8 mouse cellular contexts compared by ENCODE assay signal in the genomic region with DNA sequence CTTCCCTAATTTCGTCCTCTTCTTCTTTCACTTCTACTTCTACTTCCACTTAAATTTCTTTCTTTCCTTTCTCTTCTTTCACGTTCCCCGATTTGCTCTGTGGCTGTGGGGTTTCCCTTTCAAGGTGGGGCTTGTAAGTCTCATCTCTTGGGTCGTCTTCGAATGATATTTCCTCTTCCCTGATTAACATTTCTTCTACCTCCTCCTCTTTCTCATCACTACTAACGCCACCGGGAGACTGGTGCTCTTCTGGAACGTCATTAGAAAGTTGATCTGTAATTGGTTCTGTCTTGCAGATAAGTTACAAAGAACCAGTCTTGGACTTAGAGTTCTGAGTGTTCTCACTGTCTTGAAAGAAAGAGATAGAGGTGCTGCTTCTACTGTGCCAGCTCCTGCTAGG. TPM values are rescaled to one million over a fixed set of nuclear protein-coding genes. Genes with fewer than 3 reads are reported as not detected.
DNase-seq lines count a peak whose midpoint lies in the region; ATAC-seq and TF ChIP-seq lines count a peak whose summit lies in the region.

No protein-coding gene starts in this region.

- peak overlapping the region; percentile 93 for H3K4me2 ChIP-seq in embryonic facial prominence, embryonic 14.5 days (ENCODE audit: low read depth, low read length)
- H3K4me2 ChIP-seq in limb, embryonic 11.5 days (ENCODE audit: low read depth, severe bottlenecking): peak overlapping the region; percentile 88
- peak overlapping the region; percentile 95 for H3K4me2 ChIP-seq in neural tube, embryonic 15.5 days

- DNase-seq in left cerebral cortex, adult 2 months (ENCODE audit: extremely low spot score in 1 of 2, low spot score in 2 of 2): no peak
- DNase-seq in left cerebral cortex, postnatal 4 days: no peak
- DNase-seq in embryonic facial prominence, embryonic 14.5 days (ENCODE audit: low spot score): no peak
- DNase-seq in limb, embryonic 11.5 days (ENCODE audit: low spot score): no peak
- DNase-seq in adipocyte (ENCODE audit: low spot score): no peak
- DNase-seq in spleen, postnatal 36 days (ENCODE audit: low spot score in 2 of 2): no peak
- DNase-seq in left cerebral cortex, postnatal 36 days (ENCODE audit: low spot score in 2 of 2): no peak

- no peak for ATAC-seq in embryonic facial prominence, embryonic 14.5 days (ENCODE audit: low read depth)
- ATAC-seq in limb, embryonic 11.5 days (ENCODE audit: insufficient number of reproducible peaks, low FRiP score, low TSS enrichment, low read depth): no peak
- ATAC-seq in neural tube, embryonic 15.5 days (ENCODE audit: low FRiP score): no peak

- peaks cover 18% of the 10 kb centered on the region for H3K27me3 ChIP-seq in embryonic facial prominence, embryonic 14.5 days (replicated peaks; ENCODE audit: control insufficient read depth, insufficient read depth, low read length)
- peaks cover 9% of the 10 kb centered on the region for H3K27me3 ChIP-seq in limb, embryonic 11.5 days (ENCODE audit: control insufficient read depth, insufficient read depth, low read length)
- H3K27me3 ChIP-seq in neural tube, embryonic 15.5 days (replicated peaks): peaks cover 11% of the 10 kb centered on the region

- no peak overlapping the region for H3K27ac ChIP-seq in left cerebral cortex, adult 2 months
- H3K27ac ChIP-seq in embryonic facial prominence, embryonic 14.5 days (replicated peaks; ENCODE audit: low read depth, low read length): no peak overlapping the region
- no peak overlapping the region for H3K27ac ChIP-seq in limb, embryonic 11.5 days (replicated peaks; ENCODE audit: low read depth, low read length)
- H3K27ac ChIP-seq in neural tube, embryonic 15.5 days (replicated peaks): no peak overlapping the region

- H3K4me1 ChIP-seq in embryonic facial prominence, embryonic 14.5 days (ENCODE audit: control insufficient read depth, insufficient read depth, low read length): no peaks in the 10 kb centered on the region
- H3K4me1 ChIP-seq in limb, embryonic 11.5 days (ENCODE audit: control insufficient read depth, insufficient read depth, low read length): no peaks in the 10 kb centered on the region
- H3K4me1 ChIP-seq in neural tube, embryonic 15.5 days: peaks cover 13% of the 10 kb centered on the region; the same call in 1 of the 2 replicates

- no peak for TF ChIP-seq CTCF in left cerebral cortex, adult 2 months (IDR thresholded peaks at IDR 0.05)

- intact Hi-C loops in left cerebral cortex, adult 2 months (cut with DNase I): no loop called here
- intact Hi-C loops in left cerebral cortex, postnatal 4 days (cut with DNase I): no loop called here
- intact Hi-C loops in left cerebral cortex, postnatal 36 days (cut with DNase I): no loop called here

- no peaks in the 10 kb centered on the region for H3K36me3 ChIP-seq in embryonic facial prominence, embryonic 14.5 days (ENCODE audit: control insufficient read depth, insufficient read depth, low read length)
- H3K36me3 ChIP-seq in limb, embryonic 11.5 days (ENCODE audit: control insufficient read depth, insufficient read depth, low read length): no peaks in the 10 kb centered on the region
- no peaks in the 10 kb centered on the region for H3K36me3 ChIP-seq in neural tube, embryonic 15.5 days

- WGBS in embryonic facial prominence, embryonic 14.5 days: 14% methylated on average over 8 of the region's 8 CpGs
- 19% methylated on average over 8 of the region's 8 CpGs for WGBS in limb, embryonic 11.5 days
- WGBS in neural tube, embryonic 15.5 days: 16% methylated on average over 8 of the region's 8 CpGs

- H3K9me3 ChIP-seq in embryonic facial prominence, embryonic 14.5 days (ENCODE audit: control insufficient read depth, low read length): no peaks in the 10 kb centered on the region
- no peaks in the 10 kb centered on the region for H3K9me3 ChIP-seq in limb, embryonic 11.5 days (ENCODE audit: control insufficient read depth, low read length)
- no peaks in the 10 kb centered on the region for H3K9me3 ChIP-seq in neural tube, embryonic 15.5 days (replicated peaks)

- H3K4me3 ChIP-seq in left cerebral cortex, adult 2 months: peak overlapping the region; percentile 42
- peak overlapping the region; percentile 49 for H3K4me3 ChIP-seq in embryonic facial prominence, embryonic 14.5 days (ENCODE audit: low read depth, low read length)
- peak overlapping the region; percentile 41 for H3K4me3 ChIP-seq in limb, embryonic 11.5 days (ENCODE audit: low read depth, low read length)
- peak overlapping the region; percentile 51 for H3K4me3 ChIP-seq in neural tube, embryonic 15.5 days (replicated peaks)

- no peak overlapping the region for H3K9ac ChIP-seq in embryonic facial prominence, embryonic 14.5 days (ENCODE audit: low read depth, low read length)
- H3K9ac ChIP-seq in limb, embryonic 11.5 days (ENCODE audit: low read length): no peak overlapping the region
- H3K9ac ChIP-seq in neural tube, embryonic 15.5 days (replicated peaks): peak overlapping the region; percentile 48; the same call in 1 of the 2 replicates

RNA-seq across cellular contexts. Expression of a gene that starts 8.8 kb away (rescaled TPM):
- 10 to 100 TPM; 19.1 to 21.0 TPM for total RNA-seq in left cerebral cortex, adult 2 months (2021)
- 10 to 100 TPM; 23.2 to 24.3 TPM for total RNA-seq in left cerebral cortex, postnatal 4 days (2021)
- 39.7 and 41.5 TPM in 2 replicates for polyA plus RNA-seq in embryonic facial prominence, embryonic 14.5 days (2014; fragmentation: Nextera tagmentation; extraction: Ambion mirVana)
- 48.8 and 53.8 TPM in 2 replicates for polyA plus RNA-seq in limb, embryonic 11.5 days (2014; fragmentation: Nextera tagmentation; extraction: Ambion mirVana)
- 63.4 and 66.6 TPM in 2 replicates for polyA plus RNA-seq in neural tube, embryonic 15.5 days (2015; fragmentation: Nextera tagmentation; extraction: Ambion mirVana)
- total RNA-seq in left cerebral cortex, postnatal 36 days (2021): 10 to 100 TPM; 14.2 to 19.3 TPM

RNA-seq across cellular contexts. Expression of a gene that starts 28.2 kb away (rescaled TPM):
- 1 to 10 TPM; 2.9 to 3.1 TPM for total RNA-seq in left cerebral cortex, adult 2 months (2021)
- total RNA-seq in left cerebral cortex, postnatal 4 days (2021): 1 to 10 TPM; 2.8 to 3.2 TPM
- polyA plus RNA-seq in embryonic facial prominence, embryonic 14.5 days (2014; fragmentation: Nextera tagmentation; extraction: Ambion mirVana): 0.46 and 1.1 TPM in 2 replicates
- polyA plus RNA-seq in limb, embryonic 11.5 days (2014; fragmentation: Nextera tagmentation; extraction: Ambion mirVana): 0.65 and 1.4 TPM in 2 replicates
- 1.8 and 2.3 TPM in 2 replicates for polyA plus RNA-seq in neural tube, embryonic 15.5 days (2015; fragmentation: Nextera tagmentation; extraction: Ambion mirVana)
- 1 to 10 TPM; 1.5 to 3.9 TPM for total RNA-seq in left cerebral cortex, postnatal 36 days (2021)

RNA-seq across cellular contexts. Expression of a gene that starts 36.3 kb away (rescaled TPM):
- 10 to 100 TPM; 29.3 to 32.2 TPM for total RNA-seq in left cerebral cortex, adult 2 months (2021)
- 10 to 100 TPM; 38.1 to 38.4 TPM for total RNA-seq in left cerebral cortex, postnatal 4 days (2021)
- 46.6 and 49.3 TPM in 2 replicates for polyA plus RNA-seq in embryonic facial prominence, embryonic 14.5 days (2014; fragmentation: Nextera tagmentation; extraction: Ambion mirVana)
- 70.3 and 71.6 TPM in 2 replicates for polyA plus RNA-seq in limb, embryonic 11.5 days (2014; fragmentation: Nextera tagmentation; extraction: Ambion mirVana)
- polyA plus RNA-seq in neural tube, embryonic 15.5 days (2015; fragmentation: Nextera tagmentation; extraction: Ambion mirVana): 48.8 and 51.7 TPM in 2 replicates
- total RNA-seq in left cerebral cortex, postnatal 36 days (2021): 10 to 100 TPM; 25.1 to 32.1 TPM

RNA-seq across cellular contexts. Expression of a gene that starts 36.4 kb away (rescaled TPM):
- total RNA-seq in left cerebral cortex, adult 2 months (2021): 100 to 1,000 TPM; 118 to 122 TPM
- 100 to 1,000 TPM; 135 to 138 TPM for total RNA-seq in left cerebral cortex, postnatal 4 days (2021)
- polyA plus RNA-seq in embryonic facial prominence, embryonic 14.5 days (2014; fragmentation: Nextera tagmentation; extraction: Ambion mirVana): 257 and 267 TPM in 2 replicates
- 271 and 286 TPM in 2 replicates for polyA plus RNA-seq in limb, embryonic 11.5 days (2014; fragmentation: Nextera tagmentation; extraction: Ambion mirVana)
- polyA plus RNA-seq in neural tube, embryonic 15.5 days (2015; fragmentation: Nextera tagmentation; extraction: Ambion mirVana): 247 and 250 TPM in 2 replicates
- total RNA-seq in left cerebral cortex, postnatal 36 days (2021): 100 to 1,000 TPM; 122 to 128 TPM
